14 mouse cellular contexts compared by ENCODE assay signal in the genomic region with DNA sequence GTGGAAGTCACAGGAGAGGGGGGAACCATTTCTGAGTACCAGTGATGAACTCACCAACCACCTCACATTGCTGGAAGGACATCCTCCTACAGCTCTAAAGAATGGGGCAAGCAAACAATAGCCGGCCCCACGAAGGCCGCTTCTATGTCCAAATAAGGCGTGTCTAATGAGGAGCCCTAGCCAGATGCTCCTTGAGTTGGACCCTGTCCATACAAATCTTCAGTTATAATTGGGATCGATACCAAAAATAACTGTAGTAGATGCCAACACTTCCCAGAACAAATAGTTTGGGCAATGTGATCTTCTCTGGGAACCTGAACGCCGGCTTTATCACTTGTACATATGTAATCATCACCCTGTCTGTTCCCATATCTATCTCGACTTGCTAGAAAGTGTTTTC.
DNase-seq lines count a peak whose midpoint lies in the region; ATAC-seq lines count a peak whose summit lies in the region.
"Had no signal": no experiment of that assay in that cellular context is flagged by ENCODE, and none has a peak within 500 bp of the region (broad histone marks: within the 10 kb centered on the region; RNA-seq: fewer than 3 reads in every experiment).

No protein-coding gene starts in this region.

- H3K4me2 ChIP-seq in heart, embryonic 14.5 days (ENCODE audit: low read length), result no peak overlapping the region
- H3K4me2 ChIP-seq: limb, embryonic 13.5 days had no signal

- no peaks in the 10 kb centered on the region for H3K9me3 ChIP-seq in heart, embryonic 10.5 days
- no peaks in the 10 kb centered on the region for H3K9me3 ChIP-seq in heart, embryonic 14.5 days (ENCODE audit: control insufficient read depth, low read length)
- H3K9me3 ChIP-seq: limb, embryonic 13.5 days had no signal

- H3K36me3 ChIP-seq in heart, embryonic 10.5 days, result no peaks in the 10 kb centered on the region
- H3K36me3 ChIP-seq in heart, embryonic 14.5 days (ENCODE audit: control insufficient read depth, insufficient read depth, low read length), result no peaks in the 10 kb centered on the region
- H3K36me3 ChIP-seq: limb, embryonic 13.5 days had no signal

- ATAC-seq in heart, embryonic 14.5 days (ENCODE audit: insufficient number of reproducible peaks, insufficient read depth, low FRiP score, low read depth), result peak; percentile 60
- ATAC-seq: hindbrain, embryonic 16.5 days had no signal

- WGBS in heart, embryonic 10.5 days, result 66% methylated on average over 8 of the region's 8 CpGs
- 12% methylated on average over 8 of the region's 8 CpGs for WGBS in heart, embryonic 14.5 days

- no peak overlapping the region for H3K4me3 ChIP-seq in heart, embryonic 10.5 days
- no peak overlapping the region for H3K4me3 ChIP-seq in heart, embryonic 14.5 days (ENCODE audit: control insufficient read depth in 1 of 2, insufficient read depth in 1 of 2, low read depth in 1 of 2, low read length in 2 of 2)
- H3K4me3 ChIP-seq: gastrocnemius, adult 2 months; limb, embryonic 13.5 days had no signal

- no peaks in the 10 kb centered on the region for H3K27me3 ChIP-seq in heart, embryonic 10.5 days (ENCODE audit: insufficient read depth, poor library complexity, severe bottlenecking)
- no peaks in the 10 kb centered on the region for H3K27me3 ChIP-seq in heart, embryonic 14.5 days (ENCODE audit: control insufficient read depth, insufficient read depth, low read length)
- H3K27me3 ChIP-seq: limb, embryonic 13.5 days had no signal

- peak; percentile 25 for DNase-seq in heart, adult 8-10 months (ENCODE audit: low spot score)
- DNase-seq in heart, embryonic 10.5 days (ENCODE audit: low spot score), result no peak
- DNase-seq in retina, postnatal 1 day, result peak; percentile 58
- DNase-seq in retina, embryonic 14.5 days (ENCODE audit: low spot score), result no peak
- DNase-seq in spleen, postnatal 36 days (ENCODE audit: low spot score in 2 of 2), result no peak
- no peak for DNase-seq in thymus, postnatal 4 days
- DNase-seq: cerebellum, postnatal 10 days; gastrocnemius, adult 2 months; kidney, adult 11 months; kidney, postnatal 10 days; midbrain, embryonic 14.5 days had no signal

- no peak overlapping the region for H3K9ac ChIP-seq in heart, embryonic 14.5 days (ENCODE audit: low read length)
- H3K9ac ChIP-seq: limb, embryonic 13.5 days had no signal

- H3K4me1 ChIP-seq in heart, embryonic 10.5 days, result peaks cover 18% of the 10 kb centered on the region
- peaks cover 10 to 26% of the 10 kb centered on the region in 2 experiments for H3K4me1 ChIP-seq in heart, embryonic 14.5 days (ENCODE audit: control insufficient read depth in 2 of 2, insufficient read depth in 2 of 2, low read length in 2 of 2)
- H3K4me1 ChIP-seq: limb, embryonic 13.5 days had no signal

- no peak overlapping the region for H3K27ac ChIP-seq in heart, embryonic 10.5 days
- H3K27ac ChIP-seq in heart, embryonic 14.5 days (replicated peaks in 1 of 2; ENCODE audit: control insufficient read depth in 1 of 2, insufficient read depth in 1 of 2, low read depth in 2 of 2, low read length in 2 of 2), result peak overlapping the region; percentile 72 to 89
- H3K27ac ChIP-seq: gastrocnemius, adult 2 months; limb, embryonic 13.5 days had no signal

Comparison
In these comparisons a context has a peak if more than half of its experiments do, and no peak if none do; other contexts are left out.
1. DNase-seq: peak in heart, adult 8-10 months (single experiment) and retina, postnatal 1 day (single experiment); none in heart, embryonic 10.5 days (single experiment), retina, embryonic 14.5 days (single experiment), spleen, postnatal 36 days (0 of 2) and thymus, postnatal 4 days (single experiment).